Mouse (Mus musculus) left cerebral cortex, postnatal 25 days (tissue): Measurements from ENCODE around the gene Frmd4b. TPM values are rescaled to one million over a fixed set of nuclear protein-coding genes. Genes with fewer than 3 reads are reported as not detected.

Source experiments
- DNase-seq, 2 experiments: peaks; one replicate each; pipeline ENCODE4 v3.0.0; 2022; ENCODE audit warnings: low spot score in 2 of 2, mixed read lengths in 1 of 2
- intact Hi-C: fragments of 180-260 bp; cut with DNase I; formaldehyde crosslinking; loops from one replicate; pipeline ENCODE4 v1.15.1; 2025
- total RNA-seq, 2 experiments: library from RNA; stranded (reverse); gene quantifications; 2 replicates each; pipeline ENCODE4 v1.2.3; 2021

Gene Frmd4b
- 10 to 100 TPM; 16.4 to 17.6 TPM for total RNA-seq

DNA sequence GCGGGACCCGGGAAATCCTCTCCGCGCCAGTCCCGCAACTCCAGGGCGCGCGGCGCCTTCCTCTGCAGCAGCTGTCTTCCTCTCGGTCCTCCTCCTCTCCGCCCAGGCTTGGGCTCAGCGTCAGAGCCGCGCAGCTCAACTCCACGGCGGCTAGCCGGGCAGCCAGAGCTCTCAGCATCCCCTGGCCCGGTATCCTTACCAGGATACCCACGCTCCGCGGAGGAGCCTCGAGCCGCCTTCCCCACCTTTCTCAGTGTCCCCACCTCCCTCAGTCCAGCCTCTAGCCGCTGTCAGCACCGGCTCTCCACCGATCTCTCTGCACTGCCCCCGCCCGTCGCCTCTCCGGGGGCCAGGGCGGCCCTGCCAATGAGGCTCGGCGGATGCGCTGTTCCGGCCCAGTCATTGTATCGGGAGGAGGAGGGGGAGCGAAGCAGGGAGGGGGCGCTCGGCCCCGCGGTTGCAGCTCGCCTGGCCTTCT, at the start of gene Frmd4b:
Gene Frmd4b (minus strand): TSS at position 276 of the 478 bp plus-strand sequence.
- peak; percentile 70 to 72 for DNase-seq
- intact Hi-C loops: no loop called here

GRCm38 (mm10) chr6:97666417-97666816, 49.1 kb upstream of the Frmd4b start:
- no peak for DNase-seq
- intact Hi-C loops: no loop called here

- DNase-seq: no peak
- intact Hi-C loops: no loop called here
Observed at GRCm38 (mm10) chr6:97658921-97659320, 41.6 kb upstream of the Frmd4b start.

DNA sequence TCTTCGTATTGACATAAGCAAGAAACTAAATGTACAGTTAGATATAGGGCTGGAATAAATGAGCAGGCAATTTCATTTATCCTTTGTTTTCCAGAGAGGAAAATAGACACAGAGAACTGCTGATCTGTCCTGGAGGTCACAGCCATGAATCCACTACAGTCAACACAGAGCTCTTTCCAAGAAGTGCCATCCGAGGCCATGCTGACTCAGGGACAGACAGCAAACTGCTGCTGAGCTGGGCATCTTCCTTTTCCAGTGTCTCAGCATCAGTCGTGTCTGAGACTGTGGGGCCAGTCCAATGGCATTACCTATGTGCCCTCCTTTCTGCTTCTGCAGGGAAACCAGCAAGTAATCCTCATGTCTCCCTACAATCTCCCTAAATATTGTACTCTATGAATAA, 38.6 kb upstream of the Frmd4b start:
- no peak for DNase-seq
- intact Hi-C loops: no loop called here

DNA sequence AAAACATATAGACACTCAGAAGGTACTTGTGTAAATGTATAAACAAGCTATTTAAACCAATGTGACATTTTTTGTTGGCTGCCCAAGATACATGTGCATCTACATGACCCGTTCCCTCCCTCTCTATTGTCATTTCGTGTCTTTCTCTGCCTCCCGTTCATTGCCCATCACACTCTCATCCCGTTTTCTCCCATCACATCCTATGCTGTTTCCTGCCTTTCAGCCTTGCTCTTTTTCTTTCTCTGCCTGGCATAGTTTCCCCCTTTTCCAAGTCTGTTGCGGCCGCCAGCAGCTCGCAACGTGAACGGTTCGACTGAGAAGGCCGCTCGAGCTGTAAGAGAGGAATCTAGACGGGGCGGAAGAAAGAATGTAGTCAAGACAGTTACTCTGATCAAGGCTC, 30.2 kb upstream of the Frmd4b start:
- DNase-seq: no peak
- intact Hi-C loops: no loop called here

DNA sequence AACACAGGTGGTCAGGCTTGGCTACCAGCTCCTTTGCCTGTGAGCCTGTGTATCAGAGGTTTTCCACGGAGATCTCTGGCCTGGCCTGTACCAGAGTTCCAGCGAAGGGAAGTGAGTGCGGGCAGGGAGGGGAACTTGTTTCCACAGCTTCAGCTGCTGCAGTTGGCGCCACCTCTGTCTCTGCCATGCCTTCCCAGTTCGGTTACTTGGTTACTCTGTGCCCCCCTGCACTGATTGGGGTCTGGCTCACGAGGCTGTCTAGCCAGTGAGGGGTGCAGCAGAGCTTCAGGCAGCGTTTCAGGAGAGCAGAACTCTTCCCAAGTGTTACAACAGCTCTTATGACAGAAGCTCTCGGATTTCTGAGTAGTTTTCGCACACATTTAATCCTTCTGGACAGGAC, 6.0 kb upstream of the Frmd4b start:
- DNase-seq: no peak
- intact Hi-C loops: no loop called here

DNA sequence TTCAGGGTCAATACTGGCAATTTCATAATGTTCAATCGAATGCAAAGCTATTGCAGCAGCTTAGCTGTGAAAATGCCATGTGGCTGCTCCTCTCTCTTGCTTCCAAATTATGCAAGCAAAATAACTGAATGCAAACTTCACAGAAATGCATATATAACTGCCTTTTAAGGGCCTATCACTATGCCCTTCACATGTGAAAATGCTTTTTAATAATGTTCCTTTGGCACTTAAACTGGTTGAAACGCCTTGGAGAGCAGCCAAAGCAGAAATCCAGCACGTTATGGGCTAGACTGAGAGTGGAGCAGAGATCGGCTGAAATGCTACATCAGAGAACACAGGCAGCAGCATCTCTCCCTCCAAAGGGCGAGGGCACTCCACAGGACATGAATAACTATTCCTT, 4.9 kb upstream of the Frmd4b start:
- intact Hi-C loops: no loop called here
- no peak for DNase-seq

GRCm38 (mm10) chr6:97617774-97618173, 433 bp upstream of the Frmd4b start:
- no peak for DNase-seq
- intact Hi-C loops: no loop called here

- DNase-seq: peak in 1 of 2 experiments; percentile 29
- intact Hi-C loops: no loop called here
Observed at GRCm38 (mm10) chr6:97616658-97617265, 579 bp downstream of the Frmd4b start.

- intact Hi-C loops: no loop called here
- no peak for DNase-seq
Observed at GRCm38 (mm10) chr6:97615901-97616461, 1.4 kb downstream of the Frmd4b start.

GRCm38 (mm10) chr6:97614179-97614578, 3.2 kb downstream of the Frmd4b start:
- intact Hi-C loops: no loop called here
- no peak for DNase-seq

DNA sequence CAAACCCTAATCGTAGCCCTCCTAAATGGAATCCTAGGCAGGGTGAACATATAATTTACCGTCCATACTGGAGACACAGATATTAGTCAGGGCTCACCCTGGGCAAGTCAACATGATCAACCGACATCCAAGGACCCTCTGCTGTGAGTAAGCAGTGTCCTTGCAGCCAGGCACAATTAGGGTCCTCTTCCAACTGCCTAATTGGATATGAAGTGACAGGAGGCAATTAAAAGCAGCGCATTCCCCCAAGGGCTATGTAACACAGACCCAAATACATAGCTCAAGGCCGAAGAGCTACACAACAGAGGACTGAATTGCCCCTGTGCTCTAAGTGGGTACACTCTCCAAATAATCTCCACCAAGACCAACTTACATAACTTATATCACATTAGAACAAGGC, 4.5 kb downstream of the Frmd4b start:
- DNase-seq: no peak
- intact Hi-C loops: no loop called here

- intact Hi-C loops: no loop called here
- no peak for DNase-seq
Observed at GRCm38 (mm10) chr6:97610051-97610450, 7.3 kb downstream of the Frmd4b start.

GRCm38 (mm10) chr6:97607646-97608045, 9.7 kb downstream of the Frmd4b start:
- intact Hi-C loops: no loop called here

GRCm38 (mm10) chr6:97595218-97595617, 22.1 kb downstream of the Frmd4b start:
- intact Hi-C loops: no loop called here
- DNase-seq: no peak

More at GRCm38 (mm10) chr6:97607646-97608045, 9.7 kb downstream of the Frmd4b start:
- no peak for DNase-seq

- intact Hi-C loops: no loop called here
- DNase-seq: no peak
Observed at GRCm38 (mm10) chr6:97594589-97594988, 22.8 kb downstream of the Frmd4b start.

DNA sequence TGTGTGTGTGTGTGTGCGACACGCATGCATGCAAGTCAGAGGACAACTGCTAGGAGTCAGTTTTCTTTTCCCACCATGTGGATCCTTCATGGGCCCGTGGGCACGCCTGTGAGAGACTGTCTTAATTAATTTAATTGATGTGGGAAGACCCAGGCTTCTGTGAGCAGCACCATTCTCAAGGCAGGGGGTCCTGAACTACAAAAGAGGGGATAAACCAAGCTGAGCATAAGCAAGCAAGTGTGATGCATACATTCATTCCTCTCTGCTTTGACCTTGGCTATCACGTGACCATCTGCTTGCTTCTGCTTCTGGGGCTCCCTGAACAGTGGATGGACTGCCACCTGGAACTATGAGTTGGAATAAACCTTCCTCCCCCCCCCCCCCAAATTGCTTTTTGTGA, 27.1 kb downstream of the Frmd4b start:
- intact Hi-C loops: no loop called here
- DNase-seq: no peak

DNA sequence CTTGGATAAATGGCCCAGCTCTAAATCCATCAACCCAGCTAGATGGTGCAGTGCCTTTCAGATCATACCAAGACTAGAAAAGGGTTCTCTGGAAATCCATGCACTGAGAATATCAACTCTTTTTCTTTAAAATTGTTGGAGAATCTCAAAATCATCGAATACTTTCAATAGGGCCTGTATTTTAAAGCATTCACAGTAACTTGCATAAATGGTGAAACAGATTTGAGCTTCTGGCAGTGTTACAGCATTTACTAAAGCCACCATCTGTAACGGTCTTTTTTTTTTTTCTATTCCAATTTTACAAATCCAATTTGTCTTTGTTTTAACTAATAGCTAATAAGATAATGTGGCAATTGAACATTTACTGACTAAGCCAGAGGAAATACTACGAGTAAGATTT, 27.8 kb downstream of the Frmd4b start:
- no peak for DNase-seq
- intact Hi-C loops: no loop called here

- intact Hi-C loops: no loop called here
- no peak for DNase-seq
Observed at GRCm38 (mm10) chr6:97589031-97589430, 28.3 kb downstream of the Frmd4b start.

DNA sequence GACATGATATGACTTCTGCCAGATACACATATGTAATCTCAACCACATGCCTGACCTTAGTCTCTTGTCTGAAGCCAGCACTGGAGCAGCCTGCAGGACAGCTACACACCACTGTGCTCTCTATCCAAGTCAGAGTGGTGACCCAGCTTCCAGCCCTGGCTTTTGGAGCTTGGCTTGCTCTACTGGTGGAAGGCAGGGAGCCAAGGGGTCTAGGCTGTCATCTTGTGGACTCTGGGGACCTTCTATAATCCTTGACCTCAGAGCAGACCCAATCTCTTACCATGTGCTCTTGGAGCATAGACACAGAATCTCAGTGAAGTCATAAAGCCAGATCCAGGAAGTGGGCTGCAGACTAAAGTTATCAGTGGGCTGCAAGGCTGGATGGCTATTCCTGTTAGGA, 30.7 kb downstream of the Frmd4b start:
- intact Hi-C loops: no loop called here
- DNase-seq: no peak

GRCm38 (mm10) chr6:97586024-97586423, 31.3 kb downstream of the Frmd4b start:
- DNase-seq: no peak
- intact Hi-C loops: no loop called here

GRCm38 (mm10) chr6:97582748-97583147, 34.6 kb downstream of the Frmd4b start:
- no peak for DNase-seq
- intact Hi-C loops: no loop called here
